Mouse (Mus musculus) megakaryocyte, embryonic 14.5 days (primary cell): ENCODE measurements around the gene Col16a1.

Experiments
- FLI1 ChIP-seq: IDR thresholded peaks from 2 replicates; pipeline ENCODE4 v1.6.1; 2012; ENCODE audit warnings: low read length, inconsistent platforms, mixed read lengths
- GATA1 ChIP-seq: IDR thresholded peaks from 3 replicates; pipeline ENCODE4 v1.6.1; 2012; ENCODE audit warnings: mixed read lengths, low read length, inconsistent platforms, borderline replicate concordance

DNA sequence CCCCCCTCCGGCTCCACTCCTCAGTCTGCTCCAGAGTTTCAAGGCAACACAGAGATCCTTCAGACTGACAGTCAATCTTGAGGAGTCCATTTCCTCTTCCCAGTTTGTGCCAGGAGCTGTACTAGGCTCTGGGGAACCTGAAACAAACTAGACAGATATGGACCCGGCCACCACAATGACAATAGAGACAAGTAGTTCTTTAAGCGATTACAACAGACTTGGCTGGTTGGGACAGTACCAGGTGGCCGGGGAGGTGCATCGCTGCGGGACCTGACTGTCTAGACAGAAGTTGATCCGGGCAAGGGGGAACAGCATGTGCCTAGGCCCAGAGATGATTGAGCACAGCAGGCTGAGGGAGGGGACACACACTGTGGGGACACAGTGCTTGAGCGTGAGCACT, 53.5 kb downstream of the Col16a1 start:
- no peak for TF ChIP-seq GATA1
- TF ChIP-seq FLI1, result no peak
